Mouse (Mus musculus) lung, postnatal 0 days (tissue): ENCODE results near the gene Ahnak.
A peak's percentile ranks its signal among the peaks of the same experiment; 100 is the strongest.

ENCODE experiments used
- CTCF ChIP-seq: IDR thresholded peaks from 2 replicates; pipeline ENCODE4 v1.5.1; 2016; ENCODE audit warnings: antibody characterized with exemption, mild to moderate bottlenecking
- EP300 ChIP-seq: IDR thresholded peaks from 2 replicates; pipeline ENCODE4 v1.6.1; 2016; ENCODE audit warnings: antibody characterized with exemption, mild to moderate bottlenecking, control low read depth

- no peak for TF ChIP-seq EP300
- TF ChIP-seq CTCF = peak; percentile 29
Observed at GRCm38 (mm10) chr19:8996601-8997000, 7.5 kb downstream of the Ahnak start.
